Mouse (Mus musculus) liver, embryonic 14.5 days (tissue): ENCODE results near the gene H2al1e.
"Not testable (repeated sequence)": the region's sequence is repeated elsewhere in the genome, so short reads cannot be mapped to it uniquely, and the experiment has no call there.

Experiments
- CTCF ChIP-seq: IDR thresholded peaks from 2 replicates; pipeline ENCODE4 v1.5.1; 2016; ENCODE audit warnings: antibody characterized with exemption, low read depth, control low read depth
- EP300 ChIP-seq: IDR thresholded peaks from 2 replicates; pipeline ENCODE4 v1.6.1; 2016; ENCODE audit warnings: antibody characterized with exemption, low read depth

DNA sequence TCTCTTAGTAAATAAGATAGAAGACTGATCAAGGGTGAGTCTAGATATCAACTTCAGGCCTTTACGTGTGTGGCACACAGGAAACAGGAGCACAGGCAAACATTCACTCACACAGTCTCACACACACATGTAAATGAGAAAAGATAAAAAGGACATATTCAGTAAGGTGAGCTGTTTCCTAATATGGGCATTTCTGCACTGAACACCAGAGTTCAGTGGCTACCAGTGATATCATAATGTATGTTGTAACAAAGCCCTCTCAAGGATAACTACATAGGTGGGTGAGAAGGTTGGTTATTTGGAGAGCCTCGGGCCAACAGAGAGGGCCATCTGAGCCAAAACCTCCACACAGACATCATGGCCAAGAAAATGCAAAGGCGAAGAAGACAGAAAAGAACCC is 9.6 kb upstream of the H2al1e start, which contains the start of gene H2al1b:
- not testable (repeated sequence) for TF ChIP-seq EP300, CTCF
